Mouse (Mus musculus) c-Kit-positive CD71-positive TER-119-negative erythroid progenitor cells, embryonic 14.5 days (primary cell): Measurements from ENCODE around the gene Nxph2.
A peak's percentile ranks its signal among the peaks of the same experiment; 100 is the strongest.

Experiments
- DNase-seq: peaks from one replicate; pipeline ENCODE4 v3.0.0-alpha.2; 2013; ENCODE audit warnings: low read depth

The Nxph2 gene

GRCm38 (mm10) chr2:23320746-23321585, at the start of gene Nxph2:
Nxph2 (plus strand) TSS chr2:23321246.
- no peak for DNase-seq

- DNase-seq: peak; percentile 11
Observed at GRCm38 (mm10) chr2:23290991-23291390, 30.1 kb upstream of the Nxph2 start.

GRCm38 (mm10) chr2:23314869-23315268, 6.2 kb upstream of the Nxph2 start:
- DNase-seq: no peak
